Mouse (Mus musculus) left cerebral cortex, adult 11 months (tissue): ENCODE measurements around the gene Ubr7.
A peak's percentile ranks its signal among the peaks of the same experiment; 100 is the strongest.

Experiments
- DNase-seq: peaks from one replicate; pipeline ENCODE4 v3.0.0; 2022; ENCODE audit warnings: low spot score

Ubr7 gene

GRCm38 (mm10) chr12:102757689-102758402, at the start of gene Ubr7, which contains the start of the genes Gm28051 and Gon7:
Gene Ubr7 (plus strand): TSS chr12:102757967.
Gene Gm28051 (minus strand): TSS chr12:102757765.
Gene Gon7 (minus strand): TSS chr12:102757803.
- DNase-seq, result peak; percentile 95

- DNase-seq, result no peak
Measured at GRCm38 (mm10) chr12:102708220-102708619, 49.5 kb upstream of the Ubr7 start.

DNA sequence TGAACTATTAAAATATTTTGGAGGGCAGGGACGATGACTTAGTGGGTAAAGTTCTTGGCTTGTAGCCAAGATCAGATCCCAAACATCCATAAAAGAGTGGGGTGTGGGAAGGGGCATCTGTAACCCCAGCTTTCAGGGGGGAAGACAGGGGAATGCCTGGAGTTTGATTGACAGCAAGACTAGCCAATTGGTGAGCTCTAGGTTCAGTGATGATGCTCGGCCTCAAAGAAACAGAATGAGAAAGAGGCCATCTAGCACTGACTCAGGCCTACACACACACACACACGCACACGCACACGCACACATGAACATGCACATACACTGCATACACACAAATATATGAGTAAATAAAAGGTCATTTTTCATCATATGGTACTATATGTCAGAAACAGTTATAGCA, 47.9 kb upstream of the Ubr7 start:
- no peak for DNase-seq

DNA sequence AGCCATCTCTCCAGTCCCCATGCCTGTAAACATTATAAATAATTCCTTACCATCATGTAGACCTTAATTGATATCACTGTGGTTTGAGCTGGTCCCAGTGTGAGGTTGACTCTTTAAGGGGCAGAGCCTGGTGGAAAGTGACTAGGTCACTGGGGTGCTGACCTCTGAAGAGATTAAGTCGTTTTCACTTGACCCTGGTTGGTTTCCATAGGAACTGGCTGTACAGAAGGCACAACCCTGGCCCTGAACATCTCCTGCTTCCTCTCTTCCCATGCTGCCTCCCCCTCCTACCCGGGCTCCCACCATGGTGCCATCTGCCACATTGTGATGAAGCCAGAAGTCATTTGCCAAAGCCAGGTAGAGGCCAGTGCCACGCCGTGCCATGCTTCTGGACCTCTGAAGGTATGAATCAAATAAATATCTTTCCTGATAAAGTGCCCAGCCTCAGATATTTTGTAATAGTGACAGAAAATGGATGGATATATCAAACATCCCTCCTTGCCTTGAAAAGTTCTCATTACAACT, 46.9 kb upstream of the Ubr7 start:
- no peak for DNase-seq

- no peak for DNase-seq
Measured at GRCm38 (mm10) chr12:102713153-102713865, 44.5 kb upstream of the Ubr7 start.

DNA sequence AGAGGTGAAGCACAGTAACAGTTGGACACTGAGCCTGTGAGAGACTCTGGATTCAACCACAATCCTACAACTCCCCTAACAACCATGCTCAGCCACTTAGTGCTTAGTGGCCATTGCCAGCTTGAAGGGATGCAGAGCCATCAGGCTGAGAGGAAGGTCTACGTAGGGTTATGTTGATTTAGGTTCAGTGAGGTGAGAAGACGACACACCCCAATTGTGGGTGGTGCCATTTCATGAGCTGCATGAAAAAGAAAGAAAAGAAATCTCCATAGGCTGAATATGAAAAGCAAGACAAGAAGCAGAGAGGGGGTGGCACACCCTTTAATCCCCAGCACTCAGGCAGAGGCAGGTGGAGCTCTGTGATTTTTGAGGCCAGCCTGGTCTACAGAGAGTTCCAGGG, 43.7 kb upstream of the Ubr7 start:
- no peak for DNase-seq

GRCm38 (mm10) chr12:102714654-102715395, 42.9 kb upstream of the Ubr7 start:
- DNase-seq, result no peak

- no peak for DNase-seq
Measured at GRCm38 (mm10) chr12:102719552-102720315, 38.0 kb upstream of the Ubr7 start.

DNA sequence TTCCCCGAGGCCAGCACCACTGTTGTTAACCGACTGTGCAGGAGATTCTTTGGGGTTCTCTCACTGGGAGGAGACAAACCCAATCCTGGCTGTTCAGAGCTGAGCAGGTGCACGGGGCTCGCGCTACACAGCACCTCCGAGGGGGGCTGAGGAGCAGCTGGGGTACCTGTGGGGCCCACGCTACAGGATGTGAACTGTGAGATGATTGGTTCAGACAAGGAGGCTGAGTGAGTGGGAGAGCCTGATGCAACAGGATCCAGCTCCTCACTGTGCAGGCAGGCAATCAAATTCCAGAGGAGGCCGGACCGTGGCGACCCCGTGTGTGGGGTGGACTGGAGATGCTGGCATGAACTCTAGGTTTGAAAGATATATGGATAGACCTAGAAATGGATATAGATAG, 35.3 kb upstream of the Ubr7 start:
- no peak for DNase-seq

GRCm38 (mm10) chr12:102722966-102723365, 34.8 kb upstream of the Ubr7 start:
- DNase-seq, result no peak

GRCm38 (mm10) chr12:102723861-102724260, 33.9 kb upstream of the Ubr7 start:
- DNase-seq, result no peak

- no peak for DNase-seq
Measured at GRCm38 (mm10) chr12:102725146-102725545, 32.6 kb upstream of the Ubr7 start.

- DNase-seq, result no peak
Measured at GRCm38 (mm10) chr12:102725761-102726175, 32.0 kb upstream of the Ubr7 start.

- DNase-seq, result peak; percentile 55
Measured at GRCm38 (mm10) chr12:102729855-102730797, 27.6 kb upstream of the Ubr7 start.

GRCm38 (mm10) chr12:102730798-102731619, 26.8 kb upstream of the Ubr7 start:
- DNase-seq, result no peak

DNA sequence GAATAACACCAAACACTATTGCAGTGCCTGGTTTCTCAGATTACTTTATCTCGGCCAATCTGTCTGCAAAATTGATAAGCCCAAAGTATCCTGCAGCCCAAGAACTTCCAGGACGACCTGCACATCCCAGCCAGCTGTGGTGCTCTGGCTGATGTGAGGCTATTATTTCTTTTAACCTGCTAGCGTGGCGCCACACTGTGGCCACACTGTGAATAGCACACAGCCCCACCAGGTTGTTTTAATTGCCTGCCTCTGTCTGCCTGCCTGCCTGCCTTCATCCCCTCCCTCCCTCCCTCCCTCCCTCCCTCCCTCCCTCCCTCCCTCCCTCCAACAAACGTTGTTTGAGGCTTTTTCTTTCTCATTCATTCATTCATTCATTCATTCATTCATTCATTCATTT, 24.4 kb upstream of the Ubr7 start:
- no peak for DNase-seq

GRCm38 (mm10) chr12:102739096-102739495, 18.7 kb upstream of the Ubr7 start:
- no peak for DNase-seq

- no peak for DNase-seq
Measured at GRCm38 (mm10) chr12:102740285-102740684, 17.5 kb upstream of the Ubr7 start.

DNA sequence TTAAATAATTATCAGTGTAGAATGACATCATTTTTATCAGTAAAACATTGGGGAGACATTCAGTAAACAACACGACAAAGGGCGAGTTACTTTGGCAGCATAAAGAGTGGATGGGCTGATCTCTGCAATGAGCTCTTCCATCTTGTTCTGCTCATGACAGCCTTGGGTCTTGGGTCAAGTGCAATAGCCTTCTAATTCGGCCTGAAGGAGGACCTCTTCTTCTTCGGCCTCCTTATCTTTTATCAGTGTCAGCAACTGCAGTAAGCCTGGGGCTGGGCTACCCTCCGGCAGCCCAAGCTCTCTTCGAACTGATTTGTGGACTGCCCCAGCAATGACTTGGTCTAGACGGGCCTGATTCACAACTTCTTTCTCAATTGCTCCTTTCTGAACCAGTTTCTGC, 15.7 kb upstream of the Ubr7 start:
- DNase-seq, result no peak
